Mouse (Mus musculus) liver, embryonic 14.5 days (tissue): ENCODE measurements around the gene 2310034C09Rik.

Experiments
- CTCF ChIP-seq: IDR thresholded peaks from 2 replicates; pipeline ENCODE4 v1.5.1; 2016; ENCODE audit warnings: antibody characterized with exemption, low read depth, control low read depth
- EP300 ChIP-seq: IDR thresholded peaks from 2 replicates; pipeline ENCODE4 v1.6.1; 2016; ENCODE audit warnings: antibody characterized with exemption, low read depth

GRCm38 (mm10) chr16:88716549-88716948, 42.1 kb upstream of the 2310034C09Rik start:
- TF ChIP-seq CTCF = no peak
- TF ChIP-seq EP300 = no peak
